Mouse (Mus musculus) MEL (cell line): ENCODE measurements around the gene Gsap.

Experiments
- E2F4 ChIP-seq: IDR thresholded peaks from 2 replicates; pipeline ENCODE4 v1.6.1; 2011; ENCODE audit warnings: low read depth, low read length, improper control_type of control experiment, borderline replicate concordance
- ZC3H11A ChIP-seq: IDR thresholded peaks from 2 replicates; pipeline ENCODE4 v1.6.1; 2012; ENCODE audit warnings: low read depth, mild to moderate bottlenecking, inconsistent platforms, low read length, improper control_type of control experiment

GRCm38 (mm10) chr5:21260746-21261145 lies 74.7 kb downstream of the Gsap start:
- TF ChIP-seq E2F4: no peak
- TF ChIP-seq ZC3H11A: no peak
